Mouse (Mus musculus): ENCODE measurements around the gene Gm42791.

Gm42791 gene

DNA sequence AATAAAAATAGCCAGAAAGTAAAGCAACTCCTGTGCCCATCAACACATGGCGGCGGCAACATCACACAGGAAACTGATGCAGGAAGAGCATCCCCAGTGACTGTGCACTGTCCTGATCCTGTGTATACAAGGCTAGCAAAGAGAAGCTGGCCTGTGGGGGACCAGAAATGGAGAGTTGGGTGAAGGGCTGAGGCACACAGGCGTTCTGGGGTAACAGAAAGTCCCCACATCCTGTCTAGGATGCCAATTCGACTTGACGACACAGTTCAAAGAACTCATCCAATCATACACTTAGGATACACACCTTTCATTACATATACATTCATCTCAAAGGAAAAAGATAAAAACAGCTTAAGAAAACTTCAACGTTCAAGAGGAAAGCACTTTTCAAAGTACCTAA, 106.9 kb downstream of the Gm42791 start:
- DNase-seq (ENCODE audit: low spot score in 2 of 2), result no peak

DNA sequence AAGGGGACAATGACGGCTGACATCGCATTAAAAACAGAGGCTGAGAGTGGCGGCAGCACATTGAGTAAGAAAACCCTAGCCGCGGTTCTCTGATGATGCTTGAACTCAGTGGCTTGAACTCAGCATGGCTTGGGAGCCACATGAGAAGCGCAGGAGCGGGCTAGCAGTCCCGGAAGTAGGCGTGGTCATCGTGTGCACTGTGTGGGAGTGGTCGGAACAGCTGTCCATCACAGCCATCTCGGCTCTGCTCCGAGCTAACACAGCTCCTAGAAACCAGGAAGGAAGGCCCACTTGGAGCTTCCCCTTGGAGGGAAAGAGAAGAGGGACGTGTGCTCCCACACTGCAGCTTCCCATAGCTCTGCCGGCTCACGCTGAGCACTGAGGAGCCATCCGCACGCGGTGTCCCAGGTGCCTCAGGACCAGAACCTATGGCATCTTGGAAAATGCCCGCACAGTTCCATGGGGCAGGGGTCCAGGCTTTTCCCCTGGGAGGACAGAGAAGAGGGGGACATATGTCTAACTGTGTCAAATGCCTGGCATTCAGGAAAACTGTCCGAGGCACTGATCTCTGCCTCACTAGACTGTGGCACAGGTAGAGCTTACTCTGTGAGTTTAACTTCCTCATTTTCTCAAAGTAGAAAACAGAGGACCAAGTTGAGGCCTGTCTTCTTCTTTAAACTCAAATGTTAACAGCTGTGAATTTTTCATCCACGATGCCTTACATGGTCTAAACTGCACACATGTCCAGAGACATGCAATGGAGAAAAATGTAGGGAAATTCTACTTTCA, 108.9 kb downstream of the Gm42791 start:
- no peak for DNase-seq (ENCODE audit: low spot score in 2 of 2)

DNA sequence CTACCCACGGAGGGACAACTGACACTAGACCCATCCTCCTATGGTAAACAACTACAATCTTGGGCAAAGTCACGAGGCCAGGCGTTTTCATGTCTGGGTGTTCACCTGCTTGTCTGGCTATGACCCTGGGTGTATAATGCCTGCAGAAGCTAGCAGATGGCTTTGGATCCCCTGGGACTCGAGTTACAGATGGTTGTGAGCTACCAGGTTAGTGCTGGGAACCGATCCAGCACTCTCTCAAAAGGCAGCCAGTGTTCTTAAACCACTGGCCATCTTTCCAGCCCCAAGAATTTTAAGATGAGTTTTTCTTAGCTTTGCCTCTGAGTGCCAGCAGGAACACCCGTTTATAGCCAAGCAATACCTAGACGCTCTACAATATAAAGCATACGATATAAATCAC, 111.3 kb downstream of the Gm42791 start:
- DNase-seq (ENCODE audit: low spot score in 2 of 2), result no peak

DNA sequence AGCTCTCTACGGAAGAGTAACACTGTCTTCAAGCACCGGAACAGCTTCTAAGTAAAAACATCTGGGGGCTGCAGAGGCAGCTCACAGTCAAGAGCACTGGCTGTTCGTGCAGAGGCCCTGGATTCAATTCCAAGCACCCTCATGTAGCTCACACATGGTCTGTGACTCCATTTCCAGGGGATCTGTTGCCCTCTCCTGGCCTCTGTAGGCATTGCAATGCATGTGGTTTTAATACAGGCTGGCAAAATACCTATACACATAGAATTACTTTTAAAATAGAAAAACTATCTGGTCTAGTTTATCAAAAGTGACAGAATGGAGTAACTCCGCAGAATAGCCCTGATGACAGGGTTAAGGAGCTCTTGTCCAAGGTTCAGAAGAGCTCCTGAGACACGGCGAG, 115.7 kb downstream of the Gm42791 start:
- no peak for DNase-seq (ENCODE audit: low spot score in 2 of 2)

DNA sequence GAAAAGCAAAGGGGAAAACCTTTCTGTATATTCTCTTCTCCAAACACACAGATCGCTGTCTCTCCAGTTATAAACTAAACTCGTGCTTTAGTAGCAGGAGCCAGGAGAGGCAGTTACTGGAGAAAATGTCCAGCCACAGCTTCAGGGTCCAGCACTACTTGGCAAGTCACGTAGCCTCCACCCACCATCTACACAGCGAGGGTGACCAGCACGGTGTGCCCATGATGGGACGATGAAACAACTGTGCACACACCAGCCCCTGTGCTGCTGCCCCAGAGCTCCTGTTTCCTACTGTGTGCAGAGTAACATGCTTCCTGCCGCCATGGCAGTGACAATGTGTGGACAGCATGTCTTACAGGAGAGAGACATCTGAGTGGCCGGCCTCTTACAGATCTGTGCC, 121.8 kb downstream of the Gm42791 start:
- DNase-seq (ENCODE audit: low spot score in 2 of 2), result no peak

DNA sequence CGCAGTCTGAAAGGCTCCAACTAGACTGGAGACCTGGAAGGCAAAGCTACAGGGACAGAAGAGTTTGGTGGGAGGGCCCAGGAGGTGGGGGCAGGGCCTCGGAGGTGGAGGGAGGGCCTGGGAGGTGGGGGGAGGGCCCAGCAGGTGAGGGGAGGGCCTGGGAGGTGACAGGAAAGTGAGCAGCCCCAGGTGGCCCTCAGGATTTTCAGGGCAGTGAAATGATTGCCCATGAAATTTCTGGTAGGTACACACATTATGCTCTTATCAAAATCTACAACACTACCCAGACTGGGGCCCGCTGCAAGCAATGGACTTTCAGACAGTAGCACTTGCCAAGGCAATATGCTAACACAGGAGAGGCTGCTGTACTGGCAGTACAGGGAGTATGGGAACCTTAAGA, 125.4 kb downstream of the Gm42791 start:
- DNase-seq (ENCODE audit: low spot score in 2 of 2), result no peak

DNA sequence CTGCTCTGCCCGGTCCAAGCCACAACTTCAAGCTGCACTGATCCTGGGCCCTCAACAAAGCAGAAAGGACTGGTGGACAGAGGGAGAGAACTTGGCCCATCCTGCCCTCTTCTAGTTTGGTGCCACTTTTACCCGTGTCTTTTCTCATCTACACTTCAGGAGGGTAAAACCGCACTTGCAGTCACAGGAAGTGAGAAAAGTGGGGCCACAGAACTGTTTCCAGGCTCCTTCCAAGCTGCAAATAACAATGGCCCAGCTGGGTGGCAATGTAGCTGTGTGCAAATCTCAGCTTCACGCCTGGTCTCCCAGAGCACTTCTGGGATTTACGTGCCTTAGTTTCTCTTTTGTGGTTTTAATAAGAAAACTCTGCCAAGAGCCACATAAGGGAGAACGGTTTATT, 127.2 kb downstream of the Gm42791 start:
- DNase-seq (ENCODE audit: low spot score in 2 of 2), result no peak

DNA sequence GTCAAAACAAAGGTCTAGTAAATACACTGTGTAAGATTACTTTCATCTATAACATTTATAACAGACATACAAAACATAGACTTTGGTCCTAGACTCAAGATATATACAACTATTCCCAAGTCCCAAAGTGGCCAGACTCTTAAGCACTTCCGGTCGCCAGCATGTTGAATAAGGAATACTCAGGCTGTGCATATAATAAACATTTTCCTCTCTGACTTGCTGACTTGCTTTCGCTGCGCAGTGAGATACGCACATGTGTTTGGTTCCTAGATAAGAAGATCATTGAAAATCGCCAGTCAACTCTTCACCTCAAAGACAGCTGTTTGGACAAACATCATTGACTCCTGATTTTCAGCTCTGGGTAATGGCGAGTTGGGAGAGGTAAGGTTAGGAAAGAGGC, 127.8 kb downstream of the Gm42791 start:
- DNase-seq (ENCODE audit: low spot score in 2 of 2), result no peak

DNA sequence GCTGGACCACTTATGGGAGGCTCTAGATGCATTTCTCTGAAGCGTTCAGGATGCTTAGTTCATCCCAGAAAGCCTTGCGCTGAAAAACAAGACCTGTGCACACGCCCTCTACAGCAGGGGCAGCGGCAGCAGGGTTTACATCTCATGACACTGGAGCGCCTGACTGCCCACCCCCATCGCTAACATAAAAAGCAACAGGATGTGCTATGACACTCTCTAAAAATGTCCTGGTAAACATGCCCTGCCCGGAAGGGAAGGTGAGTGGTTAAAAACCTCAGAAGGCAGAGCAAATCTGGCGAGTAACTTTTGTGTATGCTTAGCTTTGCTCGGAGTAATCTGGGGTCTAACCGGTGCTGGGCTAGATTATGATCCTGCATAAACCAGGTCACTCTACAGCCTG, 128.4 kb downstream of the Gm42791 start:
- no peak for DNase-seq (ENCODE audit: low spot score in 2 of 2)

DNA sequence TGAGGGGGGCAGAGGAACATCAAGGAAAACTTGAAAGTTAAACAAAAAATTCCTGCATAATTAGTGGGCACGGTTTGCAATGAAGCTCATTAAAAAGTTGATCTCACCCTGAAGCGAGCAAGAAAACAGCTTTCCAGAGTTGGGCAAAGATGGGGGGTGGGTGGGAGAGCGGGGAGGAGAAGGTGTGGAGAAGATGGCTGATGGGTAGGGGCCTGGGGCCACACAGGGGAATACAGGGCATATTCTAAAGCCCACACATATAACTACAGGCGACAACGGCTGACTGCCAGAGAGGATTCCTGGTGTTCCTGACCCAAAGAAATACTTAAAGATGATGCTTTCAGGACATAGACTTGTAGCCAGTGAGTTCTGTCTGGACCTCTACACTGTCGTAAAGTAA, 131.5 kb downstream of the Gm42791 start:
- no peak for DNase-seq (ENCODE audit: low spot score in 2 of 2)

DNA sequence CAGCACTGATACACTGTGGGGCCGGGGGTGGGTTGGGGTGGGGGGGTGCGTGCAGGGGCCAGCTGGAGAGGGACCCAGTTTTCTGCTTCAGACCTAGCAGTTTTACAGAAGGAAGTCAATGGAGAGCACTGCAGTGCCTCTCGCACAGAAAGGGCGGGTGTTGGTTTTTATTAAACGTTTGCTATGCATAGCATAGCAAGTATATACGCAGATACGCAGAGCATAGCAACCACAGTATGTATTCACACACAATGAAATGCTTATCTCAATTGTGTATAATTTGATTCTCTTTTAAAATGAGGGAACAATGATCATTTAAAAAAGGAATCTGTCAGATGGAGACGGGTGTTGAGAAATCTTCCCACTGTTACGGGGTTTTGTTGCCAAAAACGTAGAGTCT, 132.1 kb downstream of the Gm42791 start:
- DNase-seq (ENCODE audit: low spot score in 2 of 2), result no peak

DNA sequence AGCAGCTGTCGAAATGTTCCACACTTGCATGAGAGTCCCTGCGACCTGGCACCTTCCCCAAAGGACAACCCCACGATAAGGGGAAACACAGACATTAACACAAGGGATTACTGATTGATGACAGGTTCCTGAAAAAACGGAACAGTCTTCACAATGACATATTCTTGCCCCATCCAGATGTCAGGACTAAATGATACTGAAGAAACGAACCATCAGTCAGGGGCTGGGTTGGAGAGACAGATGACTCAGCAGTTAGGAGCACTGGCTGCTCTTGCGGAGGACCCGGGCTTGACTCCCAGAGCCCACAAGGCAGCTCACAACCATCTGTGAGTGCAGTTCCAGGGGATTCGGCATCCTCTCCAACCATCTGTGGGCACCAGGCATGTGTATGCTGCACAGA, 132.8 kb downstream of the Gm42791 start:
- DNase-seq (ENCODE audit: low spot score in 2 of 2), result no peak

DNA sequence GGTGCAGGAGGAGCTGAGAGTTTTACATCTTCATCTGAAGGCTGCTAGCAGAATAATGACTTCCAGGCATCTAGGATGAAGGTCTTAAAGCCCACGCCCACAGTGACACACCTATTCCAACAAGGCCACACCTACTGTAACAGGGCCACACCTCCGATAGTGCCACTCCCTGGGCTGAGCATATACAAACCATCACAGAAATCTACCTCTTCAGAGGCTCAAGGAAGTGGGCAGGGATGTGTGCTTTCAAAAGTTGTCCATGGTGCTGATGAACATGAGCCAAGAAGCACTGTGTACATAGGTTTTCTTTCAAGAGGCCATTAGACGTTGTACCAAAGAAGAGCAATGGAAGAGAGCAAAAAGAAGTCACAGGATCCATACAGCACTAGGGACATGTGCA, 137.4 kb downstream of the Gm42791 start:
- DNase-seq (ENCODE audit: low spot score in 2 of 2), result no peak

DNA sequence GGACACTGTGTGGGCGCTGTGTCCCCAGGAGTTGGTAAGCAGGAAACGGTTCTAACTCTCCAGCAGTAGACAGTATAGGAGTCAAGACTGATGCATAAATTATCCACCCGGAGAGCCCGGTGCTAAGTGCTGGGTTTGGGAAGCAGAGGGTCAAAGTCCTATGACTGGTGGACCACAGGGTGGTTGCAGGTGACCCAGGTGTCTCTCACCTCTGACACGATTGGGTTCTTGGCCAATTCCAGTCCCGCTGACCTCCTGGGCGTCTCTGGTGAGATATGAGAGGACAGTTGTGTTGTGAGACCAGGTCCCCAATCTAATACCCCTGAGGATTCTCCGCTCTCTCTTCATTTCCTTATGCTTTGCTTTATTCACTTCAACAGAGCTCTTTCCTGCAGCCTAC, 139.9 kb downstream of the Gm42791 start:
- no peak for DNase-seq (ENCODE audit: low spot score in 2 of 2)

DNA sequence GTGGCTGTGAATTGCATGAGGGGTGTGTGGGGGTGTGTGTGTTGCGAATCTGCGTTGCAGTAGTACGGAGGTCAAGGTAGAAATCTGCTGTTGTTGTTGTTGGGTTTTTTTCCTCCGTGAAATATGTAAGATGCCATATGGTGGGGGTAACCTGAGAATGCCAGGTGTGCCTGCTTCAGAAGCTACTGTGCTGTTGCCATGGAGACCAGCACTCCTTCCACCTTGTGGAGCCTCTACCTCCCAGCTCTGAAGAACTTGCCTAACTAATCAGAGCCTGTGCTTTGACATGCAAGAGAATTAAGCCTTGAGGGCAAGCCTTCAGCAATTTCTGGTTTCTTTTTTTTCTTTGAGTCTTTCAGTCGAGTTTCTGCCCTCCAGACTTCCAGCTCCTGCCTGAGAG, 140.8 kb downstream of the Gm42791 start:
- no peak for DNase-seq (ENCODE audit: low spot score in 2 of 2)

DNA sequence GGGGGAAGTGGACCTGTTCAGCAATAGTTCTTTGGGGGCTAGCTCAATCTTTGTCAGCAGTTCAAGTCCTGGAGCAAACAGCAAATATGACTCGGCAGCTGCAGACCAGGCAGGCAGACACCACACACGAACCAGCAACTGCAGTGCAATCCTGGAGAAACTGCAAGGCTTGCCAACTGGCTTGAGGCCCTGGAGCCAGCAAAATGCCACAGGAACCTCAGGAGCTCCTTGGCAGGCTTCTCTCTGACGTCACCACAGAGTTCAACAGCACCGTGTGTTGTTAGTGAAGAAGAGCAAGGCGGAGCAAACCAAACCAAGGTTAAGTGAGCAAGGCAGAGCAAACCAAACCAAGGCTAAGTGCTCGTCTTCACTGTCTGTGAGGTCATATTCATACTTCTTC, 145.4 kb downstream of the Gm42791 start:
- no peak for DNase-seq (ENCODE audit: low spot score in 2 of 2)

DNA sequence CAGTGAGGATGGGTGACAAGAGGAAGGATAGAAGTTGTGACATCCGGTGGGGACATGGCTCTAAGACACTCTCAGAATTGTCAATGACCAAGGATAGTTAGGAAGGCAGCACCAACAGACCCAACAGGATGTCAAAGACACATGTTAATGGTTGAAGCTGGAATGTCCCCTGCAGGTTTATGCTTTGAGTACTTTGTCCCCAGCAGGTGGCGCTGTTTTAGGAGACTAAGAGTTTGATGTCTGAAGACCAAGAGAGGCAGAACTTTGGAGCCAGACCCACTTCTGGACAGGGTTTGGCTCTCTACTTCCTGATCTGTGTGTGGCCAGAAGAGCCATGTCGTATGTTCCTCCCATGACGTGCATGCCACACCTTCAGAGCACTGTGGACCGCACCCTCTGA, 147.9 kb downstream of the Gm42791 start:
- DNase-seq (ENCODE audit: low spot score in 2 of 2), result no peak

All from frontal cortex, postnatal 25 days (tissue).